Mouse (Mus musculus): ENCODE measurements around the gene Map4k3.
"Not testable (repeated sequence)": the region's sequence is repeated elsewhere in the genome, so short reads cannot be mapped to it uniquely, and the experiment has no call there.

The Map4k3 gene

DNA sequence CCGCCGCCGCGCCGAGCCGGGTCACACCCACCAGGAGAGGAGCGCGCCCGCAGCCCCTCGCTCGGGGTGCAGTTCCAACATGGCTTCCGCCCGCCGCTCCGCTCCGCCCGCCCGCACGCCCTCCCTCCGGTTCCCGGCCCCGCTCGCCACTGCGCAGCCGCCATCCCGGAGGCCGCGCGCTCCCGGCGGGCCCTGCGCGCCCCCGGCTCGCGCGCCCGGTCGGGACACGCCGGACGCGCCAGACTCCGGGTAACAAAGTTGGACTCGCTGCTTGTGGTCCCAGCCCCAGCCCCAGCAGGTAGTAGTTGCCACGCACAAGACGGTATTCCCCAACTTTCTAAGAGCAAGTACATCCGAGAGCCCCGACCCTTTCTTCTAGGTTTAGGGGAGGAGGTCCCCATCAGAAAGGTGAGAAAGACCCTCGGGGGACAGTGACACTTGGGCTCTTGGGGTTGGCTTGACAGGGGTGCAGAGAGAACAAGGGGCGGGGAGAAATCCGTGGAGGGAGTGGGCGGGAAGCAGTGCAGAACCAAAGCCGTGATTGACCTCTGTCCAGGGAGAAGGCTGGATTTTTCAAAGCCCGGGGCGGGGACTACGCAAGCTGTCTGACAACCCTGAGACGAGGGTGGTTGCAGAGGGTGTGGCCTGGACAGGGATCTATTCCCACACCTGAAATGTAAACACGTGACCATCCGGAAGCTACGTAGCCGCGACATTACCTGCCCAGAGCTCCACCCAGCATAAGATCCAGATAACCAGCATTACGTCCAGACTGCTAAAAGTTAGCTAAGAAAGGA lies at the start of gene Map4k3:
Gene Map4k3 (minus strand): TSS at position 424 of the 797 bp plus-strand sequence.
- peak; percentile 57 for DNase-seq (ENCODE audit: low read depth, low spot score)

DNA sequence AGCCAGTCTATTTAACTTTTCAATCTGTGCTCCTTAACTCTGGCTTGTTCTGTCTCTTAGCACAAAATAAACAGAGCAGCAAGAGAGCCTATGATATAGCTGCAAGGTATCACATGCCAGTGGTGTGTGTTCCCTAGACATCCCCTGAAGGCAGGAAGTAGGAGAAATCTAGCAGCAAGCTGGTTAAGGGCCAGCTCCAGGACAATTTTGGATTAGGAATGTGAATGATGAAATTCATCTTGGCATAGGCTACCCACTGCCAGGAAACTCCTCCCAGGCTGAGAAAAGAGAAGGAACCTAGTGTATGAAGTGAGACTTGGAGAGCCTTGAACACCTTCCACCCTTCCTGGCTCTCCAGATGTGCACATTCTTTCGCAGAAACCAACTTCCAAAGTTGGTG lies 49.3 kb upstream of the Map4k3 start:
- DNase-seq (ENCODE audit: low read depth, low spot score), result no peak

GRCm38 (mm10) chr17:80775178-80775788 lies 47.0 kb upstream of the Map4k3 start:
- DNase-seq (ENCODE audit: low read depth, low spot score), result peak; percentile 50

DNA sequence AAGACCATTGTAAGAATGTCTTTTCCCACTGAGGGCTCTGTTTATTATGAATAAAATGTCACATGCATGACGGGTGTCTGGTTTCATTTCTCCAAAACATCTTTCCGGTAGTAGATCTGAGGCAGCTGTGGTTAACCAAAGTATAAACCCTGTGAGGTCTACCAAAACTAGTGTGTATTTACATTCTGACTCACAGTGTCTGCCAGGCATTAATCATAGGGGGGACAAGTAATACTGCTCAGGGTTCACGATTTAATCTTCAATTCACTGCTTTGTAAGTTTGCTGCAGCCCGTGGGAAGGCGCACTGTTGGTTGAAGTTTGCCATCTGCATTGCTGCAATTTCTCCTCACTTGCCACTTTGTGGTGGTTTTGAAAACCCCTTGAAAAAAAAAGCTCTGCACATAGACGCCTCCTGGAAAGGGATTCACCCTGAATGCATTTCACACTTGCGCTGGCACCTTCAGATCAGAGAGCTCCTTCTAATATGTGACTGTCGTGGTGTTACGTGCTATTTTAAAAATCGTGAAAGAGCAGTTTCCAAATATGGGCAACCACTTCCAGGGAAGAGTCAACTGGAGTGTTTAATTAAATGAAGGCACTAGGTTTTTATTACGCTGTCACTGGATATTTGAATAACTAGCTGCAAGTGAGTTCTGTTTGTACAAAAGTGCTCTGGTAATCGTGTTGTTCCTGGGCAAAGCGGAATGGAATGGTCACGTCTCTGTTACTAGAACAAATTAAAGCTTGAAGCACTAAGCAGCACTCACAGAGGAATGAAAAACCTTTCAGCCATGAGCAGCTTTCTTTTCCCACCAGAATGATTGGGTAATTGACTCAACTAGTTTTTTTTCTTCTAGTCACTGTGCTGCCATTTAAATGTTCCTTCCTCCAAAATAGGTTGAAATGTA lies 44.5 kb upstream of the Map4k3 start:
- DNase-seq (ENCODE audit: low read depth, low spot score), result no peak

DNA sequence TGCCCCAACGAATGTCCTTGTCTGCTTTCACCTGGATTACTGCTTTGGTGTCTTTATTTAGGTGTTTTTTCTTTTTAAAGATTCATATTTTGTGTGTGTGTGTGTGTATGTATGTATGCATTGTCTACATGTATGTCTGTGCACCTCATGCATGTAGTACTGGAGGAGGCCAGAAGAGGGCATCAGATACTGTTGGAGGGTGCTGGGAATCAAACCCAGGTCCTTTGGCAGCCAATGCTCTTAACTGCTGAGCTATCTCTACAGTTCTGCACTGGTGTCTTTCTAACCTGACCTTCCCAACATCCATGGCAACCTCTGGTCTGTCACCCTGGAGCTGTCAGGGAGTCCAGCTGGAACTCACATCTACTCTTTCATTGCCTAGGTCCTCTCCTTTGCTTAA lies 41.8 kb upstream of the Map4k3 start:
- DNase-seq (ENCODE audit: low read depth, low spot score), result no peak

DNA sequence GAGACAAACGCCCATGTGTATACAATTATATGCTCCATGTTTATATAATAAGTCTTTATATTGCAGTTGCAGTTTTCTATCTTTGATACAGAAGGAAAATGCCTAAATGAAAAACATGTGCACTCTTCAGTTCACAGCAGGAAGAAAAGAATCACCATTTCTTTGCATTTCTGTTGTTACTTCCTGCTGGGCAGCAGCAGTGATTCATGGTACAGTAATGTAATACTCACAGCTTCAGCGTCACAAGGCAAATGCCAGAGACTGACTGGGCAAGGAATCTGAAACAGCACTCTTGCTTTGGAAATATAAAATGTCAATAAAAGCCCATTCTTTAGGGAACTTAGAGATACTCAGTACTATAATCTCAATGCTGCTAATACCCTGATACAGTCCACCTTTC lies 36.9 kb upstream of the Map4k3 start:
- DNase-seq (ENCODE audit: low read depth, low spot score), result no peak

GRCm38 (mm10) chr17:80763065-80763681 lies 34.9 kb upstream of the Map4k3 start:
- DNase-seq (ENCODE audit: low read depth, low spot score), result no peak

DNA sequence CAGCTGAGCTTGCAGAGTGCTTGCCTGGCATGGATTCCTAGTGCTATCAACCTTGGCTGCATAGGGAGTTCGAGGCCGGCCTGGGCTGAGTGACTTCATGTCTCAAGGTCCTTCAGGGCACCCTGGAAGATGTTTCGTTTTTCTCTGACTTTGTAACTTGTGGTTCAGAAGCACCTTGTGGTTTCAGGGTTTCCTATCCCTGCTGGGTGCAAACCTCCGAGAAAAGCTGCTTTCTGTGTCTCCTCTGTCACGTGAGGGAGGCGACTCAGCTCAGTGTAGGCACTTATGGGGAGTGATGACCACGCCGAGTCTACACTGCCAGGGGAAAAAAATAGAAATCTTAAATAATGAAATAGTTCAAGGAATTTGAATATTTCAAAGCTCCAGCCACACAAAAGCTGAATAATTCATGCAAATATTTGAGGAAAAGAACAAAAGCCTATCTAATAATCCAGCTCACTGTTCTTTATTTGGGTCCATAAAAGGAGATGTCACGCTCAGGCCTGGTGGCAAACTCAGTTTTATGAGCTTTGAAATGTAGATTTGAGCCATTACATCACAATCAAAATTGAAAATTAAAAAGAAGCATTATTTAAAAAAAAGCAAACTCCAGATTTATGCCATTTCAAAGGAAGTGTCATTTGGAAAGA lies 34.2 kb upstream of the Map4k3 start:
- DNase-seq (ENCODE audit: low read depth, low spot score), result no peak

DNA sequence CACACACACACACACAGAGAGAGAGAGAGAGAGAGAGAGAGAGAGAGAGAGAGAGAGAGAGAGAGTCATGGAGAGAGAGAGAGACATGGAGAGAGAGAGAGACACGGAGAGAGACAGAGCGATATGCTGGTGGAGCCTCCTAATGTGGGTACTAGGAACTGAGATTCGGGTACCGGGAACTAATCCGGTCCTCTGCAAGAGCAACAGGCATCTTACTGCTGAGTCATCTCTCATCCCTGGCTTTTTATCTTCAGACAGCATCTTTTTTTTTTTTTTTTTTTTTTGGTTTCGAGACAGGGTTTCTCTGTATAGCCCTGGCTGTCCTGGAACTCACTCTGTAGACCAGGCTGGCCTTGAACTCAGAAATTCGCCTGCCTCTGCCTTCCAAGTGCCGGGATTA lies 32.9 kb upstream of the Map4k3 start:
- not testable (repeated sequence) for DNase-seq (ENCODE audit: low read depth, low spot score)

DNA sequence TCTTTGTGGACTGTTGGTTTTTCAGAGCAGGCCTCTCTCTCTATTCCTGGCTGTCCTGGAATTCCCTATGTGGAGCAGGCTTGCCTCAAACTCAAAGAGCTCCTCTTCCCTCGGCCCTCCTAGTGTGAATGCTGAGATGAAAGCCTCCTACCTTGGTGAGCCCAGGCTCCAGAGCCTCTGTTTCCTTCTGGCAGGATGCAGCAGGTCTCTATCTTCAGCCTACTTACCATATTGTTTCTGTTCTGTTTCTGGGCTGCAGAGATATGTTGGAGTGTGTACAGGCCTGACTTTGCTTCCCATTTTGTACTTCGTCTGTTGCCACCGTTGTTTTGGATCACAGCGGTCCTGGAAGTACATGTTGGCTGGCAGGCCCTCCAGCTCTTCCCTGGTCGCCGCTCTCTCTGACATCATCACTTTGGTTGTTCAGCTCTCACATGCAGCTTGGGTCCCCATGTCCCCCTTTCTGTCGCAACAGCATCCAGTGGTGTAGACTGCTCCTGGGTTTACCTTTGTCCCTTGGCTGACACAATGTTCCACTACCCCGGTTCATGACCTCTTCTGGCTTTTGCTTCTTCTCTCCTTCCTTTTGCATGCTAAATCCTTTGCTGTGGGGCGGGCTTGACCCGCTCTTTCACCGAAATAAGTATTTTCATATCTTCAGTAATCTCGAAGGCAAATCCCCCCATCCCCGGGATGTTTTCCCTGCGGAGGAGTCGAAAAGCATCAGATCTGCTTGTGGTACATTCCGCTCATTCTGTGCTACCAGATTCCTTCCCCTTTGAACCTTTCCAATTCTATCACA lies 32.3 kb upstream of the Map4k3 start:
- no peak for DNase-seq (ENCODE audit: low read depth, low spot score)

DNA sequence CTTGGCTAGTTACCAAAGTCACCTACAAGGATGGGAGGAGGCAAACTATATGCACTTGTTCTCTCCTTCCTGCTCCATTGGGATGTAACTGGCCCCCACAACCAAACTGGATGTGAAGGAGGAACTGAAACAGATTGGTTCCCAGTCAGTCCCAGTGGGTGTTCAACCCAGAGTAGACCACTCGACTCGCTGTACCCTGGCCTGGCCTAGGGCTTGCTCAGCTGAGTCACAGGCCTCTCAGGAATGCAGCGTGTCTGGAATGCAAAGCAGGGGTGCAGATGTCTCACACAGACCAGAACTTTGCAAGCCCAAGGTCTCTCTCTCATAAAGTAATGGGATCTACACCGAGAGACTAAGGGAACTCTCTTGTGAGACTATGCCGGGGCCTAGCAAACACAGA lies 27.8 kb upstream of the Map4k3 start:
- DNase-seq (ENCODE audit: low read depth, low spot score), result no peak

GRCm38 (mm10) chr17:80755076-80755871 lies 27.0 kb upstream of the Map4k3 start:
- DNase-seq (ENCODE audit: low read depth, low spot score), result no peak

- no peak for DNase-seq (ENCODE audit: low read depth, low spot score)
Measured at GRCm38 (mm10) chr17:80754589-80754988, 26.3 kb upstream of the Map4k3 start.

DNA sequence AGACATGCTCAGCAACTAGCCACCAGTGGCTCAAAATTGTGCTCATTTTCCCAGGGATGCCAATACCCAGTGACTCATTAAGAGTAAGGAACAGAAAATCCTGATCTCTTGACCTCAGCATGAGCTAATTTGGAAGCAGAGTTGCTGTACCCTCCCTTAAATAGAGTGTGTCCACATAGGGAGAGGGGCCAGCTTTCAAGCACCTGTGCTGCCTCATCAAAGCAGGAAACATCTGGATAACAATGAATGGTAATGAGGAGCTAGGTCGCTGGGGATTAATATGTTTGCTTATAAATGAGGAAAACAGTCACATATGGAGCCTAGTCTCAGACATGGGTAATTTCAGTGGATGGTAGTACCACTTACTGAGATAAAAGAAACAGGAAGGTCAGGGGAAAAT lies 24.2 kb upstream of the Map4k3 start:
- DNase-seq (ENCODE audit: low read depth, low spot score), result peak; percentile 24

- DNase-seq (ENCODE audit: low read depth, low spot score), result no peak
Measured at GRCm38 (mm10) chr17:80739421-80739820, 11.1 kb upstream of the Map4k3 start.

DNA sequence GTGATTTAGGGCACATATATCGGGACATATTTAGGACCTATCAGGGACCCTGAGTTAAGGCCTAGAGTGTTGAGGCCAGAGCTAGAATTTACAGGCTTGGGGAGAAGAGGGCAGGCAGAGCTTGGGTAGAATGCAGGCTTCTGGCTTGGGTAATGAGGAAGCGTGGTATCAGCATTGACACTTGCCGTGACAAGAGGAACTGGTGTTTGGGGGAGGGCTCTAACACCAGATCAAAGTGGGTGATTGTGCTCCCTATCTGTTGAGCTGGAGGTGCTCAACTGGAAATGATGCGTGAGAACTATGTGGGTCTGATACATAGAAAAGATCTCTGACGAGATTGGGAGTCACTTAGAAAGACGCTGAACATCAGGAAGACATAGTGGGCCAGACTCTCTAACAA lies 6.4 kb upstream of the Map4k3 start:
- DNase-seq (ENCODE audit: low read depth, low spot score), result no peak

DNA sequence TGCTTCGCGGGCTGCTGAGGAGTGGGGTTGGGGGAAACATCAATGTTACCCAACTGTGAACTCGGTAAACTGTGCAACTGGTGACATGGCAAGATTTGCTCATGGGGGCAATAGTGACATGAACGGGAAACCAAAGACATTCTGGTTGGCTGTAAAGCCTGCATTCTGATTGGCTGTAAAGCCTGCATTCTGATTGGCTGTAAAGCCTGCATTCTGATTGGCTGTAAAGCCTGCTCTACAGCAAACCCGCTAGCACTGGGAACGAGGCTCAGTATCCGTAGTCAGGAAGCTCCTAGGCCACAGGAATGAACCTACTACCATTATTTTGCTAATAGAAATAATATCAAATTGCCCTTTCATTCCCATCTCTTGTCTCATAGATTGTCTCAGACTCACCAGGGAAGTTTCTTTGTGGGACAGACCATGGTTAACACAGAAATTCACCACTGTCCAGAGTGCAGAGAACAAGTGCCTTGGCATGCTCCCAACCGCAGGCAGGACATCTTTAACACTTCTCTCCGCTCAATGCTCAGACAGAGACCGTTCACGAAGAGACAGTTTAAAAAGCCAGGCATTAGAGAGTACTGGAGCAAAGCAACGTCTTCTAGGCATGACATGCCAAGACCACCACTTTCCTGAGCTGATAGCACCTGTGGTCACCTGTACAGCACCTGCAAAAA lies 5.0 kb upstream of the Map4k3 start:
- DNase-seq (ENCODE audit: low read depth, low spot score), result no peak

- no peak for DNase-seq (ENCODE audit: low read depth, low spot score)
Measured at GRCm38 (mm10) chr17:80732256-80732655, 4.0 kb upstream of the Map4k3 start.

GRCm38 (mm10) chr17:80730283-80730682 lies 2.0 kb upstream of the Map4k3 start:
- not testable (repeated sequence) for DNase-seq (ENCODE audit: low read depth, low spot score)
